Mouse (Mus musculus): ENCODE results near the gene Arl15. TPM values are rescaled to one million over a fixed set of nuclear protein-coding genes. Genes with fewer than 3 reads are reported as not detected.
"Not testable (repeated sequence)": the region's sequence is repeated elsewhere in the genome, so short reads cannot be mapped to it uniquely, and the experiment has no call there.

The Arl15 gene
- polyA plus RNA-seq, 1 experiment: 1.3 TPM

GRCm38 (mm10) chr13:113775244-113776140 lies 18.8 kb upstream of the Arl15 start:
- H3K27ac ChIP-seq (ENCODE audit: insufficient read depth, low read length): no peak overlapping the region
- H3K36me3 ChIP-seq (ENCODE audit: control insufficient read depth, insufficient read depth, low read length): no peaks in the 10 kb centered on the region
- no peaks in the 10 kb centered on the region for H3K4me1 ChIP-seq (ENCODE audit: control insufficient read depth, insufficient read depth, insufficient read length)
- 75% methylated on average over 10 of the region's 10 CpGs for WGBS
- no peak for TF ChIP-seq CTCF (IDR thresholded peaks at IDR 0.05; ENCODE audit: extremely low read depth, insufficient read depth, insufficient read length, insufficient replicate concordance)
- no peak for TF ChIP-seq POLR2A (IDR thresholded peaks at IDR 0.05; ENCODE audit: low read depth, low read length)
- no peak for DNase-seq (ENCODE audit: low read depth in 1 of 2, low spot score in 2 of 2)
- no peaks in the 10 kb centered on the region for H3K27me3 ChIP-seq (ENCODE audit: control insufficient read depth, insufficient read depth, low read length)
- no peak overlapping the region for H3K4me3 ChIP-seq (ENCODE audit: extremely low read depth, insufficient read depth, insufficient read length)

- Histone ChIP-seq H3K27me3 (ENCODE audit: control insufficient read depth, insufficient read depth, low read length) (no peaks in the 10 kb centered on the region), H3K27ac (ENCODE audit: insufficient read depth, low read length) (no peak overlapping the region), H3K4me1 (ENCODE audit: control insufficient read depth, insufficient read depth, insufficient read length) (no peaks in the 10 kb centered on the region), H3K36me3 (ENCODE audit: control insufficient read depth, insufficient read depth, low read length) (no peaks in the 10 kb centered on the region), H3K4me3 (ENCODE audit: extremely low read depth, insufficient read depth, insufficient read length) (no peak overlapping the region)
- 92% methylated on average over 5 of the region's 5 CpGs for WGBS
- DNase-seq (ENCODE audit: low read depth in 1 of 2, low spot score in 2 of 2): no peak
- TF ChIP-seq CTCF (IDR thresholded peaks at IDR 0.05; ENCODE audit: extremely low read depth, insufficient read depth, insufficient read length, insufficient replicate concordance) (no peak), POLR2A (IDR thresholded peaks at IDR 0.05; ENCODE audit: low read depth, low read length) (no peak)
Measured at GRCm38 (mm10) chr13:113785803-113786202, 8.5 kb upstream of the Arl15 start.

GRCm38 (mm10) chr13:113787136-113787535 lies 7.2 kb upstream of the Arl15 start:
- no peak for DNase-seq (ENCODE audit: low read depth in 1 of 2, low spot score in 2 of 2)
- 84% methylated on average over 8 of the region's 8 CpGs for WGBS
- no peaks in the 10 kb centered on the region for H3K27me3 ChIP-seq (ENCODE audit: control insufficient read depth, insufficient read depth, low read length)
- H3K27ac ChIP-seq (ENCODE audit: insufficient read depth, low read length): no peak overlapping the region
- no peaks in the 10 kb centered on the region for H3K36me3 ChIP-seq (ENCODE audit: control insufficient read depth, insufficient read depth, low read length)
- H3K4me3 ChIP-seq (ENCODE audit: extremely low read depth, insufficient read depth, insufficient read length): no peak overlapping the region
- no peak for TF ChIP-seq POLR2A (IDR thresholded peaks at IDR 0.05; ENCODE audit: low read depth, low read length)
- no peak for TF ChIP-seq CTCF (IDR thresholded peaks at IDR 0.05; ENCODE audit: extremely low read depth, insufficient read depth, insufficient read length, insufficient replicate concordance)
- no peaks in the 10 kb centered on the region for H3K4me1 ChIP-seq (ENCODE audit: control insufficient read depth, insufficient read depth, insufficient read length)

GRCm38 (mm10) chr13:113790016-113790415 lies 4.3 kb upstream of the Arl15 start:
- not testable (repeated sequence) for H3K4me1 ChIP-seq (ENCODE audit: control insufficient read depth, insufficient read depth, insufficient read length); H3K27me3 ChIP-seq (ENCODE audit: control insufficient read depth, insufficient read depth, low read length); DNase-seq (ENCODE audit: low read depth in 1 of 2, low spot score in 2 of 2); H3K36me3 ChIP-seq (ENCODE audit: control insufficient read depth, insufficient read depth, low read length); H3K4me3 ChIP-seq (ENCODE audit: extremely low read depth, insufficient read depth, insufficient read length); H3K27ac ChIP-seq (ENCODE audit: insufficient read depth, low read length)
- 97% methylated on average over 3 of the region's 3 CpGs for WGBS

GRCm38 (mm10) chr13:113793637-113794036 lies 668 bp upstream of the Arl15 start:
- peak in 1 of 2 experiments; percentile 0 for DNase-seq (ENCODE audit: low read depth in 1 of 2, low spot score in 2 of 2)
- H3K4me1 ChIP-seq (ENCODE audit: control insufficient read depth, insufficient read depth, insufficient read length): no peaks in the 10 kb centered on the region; the same call in 1 of the 2 replicates
- H3K4me3 ChIP-seq (ENCODE audit: extremely low read depth, insufficient read depth, insufficient read length): peak overlapping the region; percentile 67
- no peaks in the 10 kb centered on the region for H3K27me3 ChIP-seq (ENCODE audit: control insufficient read depth, insufficient read depth, low read length)
- no peak for TF ChIP-seq POLR2A (IDR thresholded peaks at IDR 0.05; ENCODE audit: low read depth, low read length)
- TF ChIP-seq CTCF (IDR thresholded peaks at IDR 0.05; ENCODE audit: extremely low read depth, insufficient read depth, insufficient read length, insufficient replicate concordance): no peak
- WGBS: 67% methylated on average over 9 of the region's 9 CpGs
- H3K27ac ChIP-seq (ENCODE audit: insufficient read depth, low read length): peak overlapping the region; percentile 86; the same call in 1 of the 2 replicates
- no peaks in the 10 kb centered on the region for H3K36me3 ChIP-seq (ENCODE audit: control insufficient read depth, insufficient read depth, low read length)

GRCm38 (mm10) chr13:113794705-113795655 lies 675 bp downstream of the Arl15 start:
- peak in 1 of 2 experiments; percentile 16 for DNase-seq (ENCODE audit: low read depth in 1 of 2, low spot score in 2 of 2)
- Histone ChIP-seq H3K36me3 (ENCODE audit: control insufficient read depth, insufficient read depth, low read length) (no peaks in the 10 kb centered on the region), H3K4me3 (ENCODE audit: extremely low read depth, insufficient read depth, insufficient read length) (peak overlapping the region; percentile 68), H3K27ac (ENCODE audit: insufficient read depth, low read length) (peak overlapping the region; percentile 49; the same call in 1 of the 2 replicates), H3K4me1 (ENCODE audit: control insufficient read depth, insufficient read depth, insufficient read length) (no peaks in the 10 kb centered on the region; the same call in 1 of the 2 replicates), H3K27me3 (ENCODE audit: control insufficient read depth, insufficient read depth, low read length) (no peaks in the 10 kb centered on the region)
- 3% methylated on average over 52 of the region's 52 CpGs for whole genome bisulfite sequencing
- TF ChIP-seq POLR2A (IDR thresholded peaks at IDR 0.05; ENCODE audit: low read depth, low read length): no peak
- TF ChIP-seq CTCF (IDR thresholded peaks at IDR 0.05; ENCODE audit: extremely low read depth, insufficient read depth, insufficient read length, insufficient replicate concordance): no peak
